Mouse (Mus musculus) olfactory bulb, adult 2 months (tissue): Measurements from ENCODE around the gene Olfr930. TPM values are rescaled to one million over a fixed set of nuclear protein-coding genes. Genes with fewer than 3 reads are reported as not detected.

Source experiments
- H3K27ac ChIP-seq: fragments of 200-500 bp; 2 replicates; pipeline ENCODE4 v1.5.1; 2012; ENCODE audit warnings: low read depth, low read length; ENCODE audit not compliant: insufficient read depth
- H3K4me1 ChIP-seq: fragments of 200-500 bp; 2 replicates; pipeline ENCODE4 v1.6.1; 2012; ENCODE audit warnings: low read length; ENCODE audit not compliant: control insufficient read depth, insufficient read depth
- H3K4me3 ChIP-seq: fragments of 200-500 bp; 2 replicates; pipeline ENCODE4 v1.5.1; 2012; ENCODE audit warnings: mild to moderate bottlenecking, low read depth, low read length, moderate library complexity; ENCODE audit not compliant: insufficient read depth
- CTCF ChIP-seq: fragments of 200-500 bp; IDR thresholded peaks from 2 replicates; pipeline ENCODE4 v1.5.1; 2012; ENCODE audit warnings: low read depth, mild to moderate bottlenecking, low read length, moderate library complexity; ENCODE audit not compliant: insufficient read depth
- POLR2A ChIP-seq: fragments of 200-500 bp; IDR thresholded peaks from 2 replicates; pipeline ENCODE4 v1.6.1; 2012; ENCODE audit warnings: mild to moderate bottlenecking, low read depth, low read length, moderate library complexity; ENCODE audit not compliant: insufficient read depth
- WGBS: fragments of 180-500 bp; shearing (Covaris S2); methylation state at CpG from one replicate; pipeline ENCODE4 v1.1.7; 2018; 5-methylcytosine and 5-hydroxymethylcytosine counted together
- polyA plus RNA-seq: library from polyadenylated mRNA; stranded (reverse); fragments of >200 nt; gene quantifications from 2 replicates; pipeline ENCODE4 v1.2.4, GENCODE M21; 2012; ENCODE audit warnings: low replicate concordance; ENCODE audit not compliant: missing spikeins, insufficient read depth, insufficient read length

The Olfr930 gene
- not detected in 2 replicates for polyA plus RNA-seq

GRCm38 (mm10) chr9:38929509-38929908, at the start of gene Olfr930:
Gene Olfr930 (plus strand): TSS chr9:38929809.
- H3K27ac ChIP-seq, result no peak within 1 kb of the TSS
- no peak for TF ChIP-seq CTCF
- TF ChIP-seq POLR2A, result no peak
- no peaks in the 10 kb centered on the region for H3K4me1 ChIP-seq
- no peak within 1 kb of the TSS for H3K4me3 ChIP-seq

- TF ChIP-seq POLR2A (no peak), CTCF (no peak)
- Histone ChIP-seq H3K4me1 (no peaks in the 10 kb centered on the region), H3K27ac (no peak overlapping the region), H3K4me3 (no peak overlapping the region)
- 80% methylated on average over 7 of the region's 7 CpGs for WGBS
Measured at GRCm38 (mm10) chr9:38953401-38954123, 24.0 kb downstream of the Olfr930 start.

GRCm38 (mm10) chr9:38954124-38954416, 24.5 kb downstream of the Olfr930 start:
- Histone ChIP-seq H3K4me3 (no peak overlapping the region), H3K27ac (no peak overlapping the region), H3K4me1 (no peaks in the 10 kb centered on the region)
- WGBS, result 80% methylated on average over 4 of the region's 4 CpGs
- no peak for TF ChIP-seq CTCF
- TF ChIP-seq POLR2A, result no peak

GRCm38 (mm10) chr9:38972013-38972412, 42.4 kb downstream of the Olfr930 start, which contains the start of gene Olfr933:
Gene Olfr933 (plus strand): TSS chr9:38972313.
- H3K27ac ChIP-seq, result no peak within 1 kb of the TSS
- WGBS, result 75% methylated on average over 4 of the region's 4 CpGs
- TF ChIP-seq POLR2A (no peak), CTCF (no peak)
- H3K4me1 ChIP-seq, result no peaks in the 10 kb centered on the region
- no peak within 1 kb of the TSS for H3K4me3 ChIP-seq

Other genes with a start within 250 kb of the Olfr930 start
- gene Olfr919, start 226.1 kb upstream of the Olfr930 start, polyA plus RNA-seq, result not detected in 2 replicates
- gene Vwa5a, start 211.5 kb upstream of the Olfr930 start, polyA plus RNA-seq, result not detected in 2 replicates
- gene Olfr920, start 177.5 kb upstream of the Olfr930 start, polyA plus RNA-seq, result not detected in 2 replicates
- not detected in 2 replicates for gene Olfr921, start 156.7 kb upstream of the Olfr930 start, polyA plus RNA-seq
- gene Olfr922, start 115.2 kb upstream of the Olfr930 start, polyA plus RNA-seq, result not detected in 2 replicates
- gene Olfr923, start 103.3 kb upstream of the Olfr930 start, polyA plus RNA-seq, result not detected in 2 replicates
- not detected in 2 replicates for gene Olfr924, start 85.4 kb upstream of the Olfr930 start, polyA plus RNA-seq
- not detected in 2 replicates for gene Olfr26, start 74.7 kb upstream of the Olfr930 start, polyA plus RNA-seq
- not detected in 2 replicates for gene Olfr926, start 52.7 kb upstream of the Olfr930 start, polyA plus RNA-seq
- not detected in 2 replicates for gene Olfr933, start 42.5 kb downstream of the Olfr930 start, polyA plus RNA-seq
- gene Olfr934, start 58.5 kb downstream of the Olfr930 start, polyA plus RNA-seq, result not detected in 2 replicates
- gene Olfr935, start 69.9 kb downstream of the Olfr930 start, polyA plus RNA-seq, result not detected in 2 replicates
- gene Olfr146, start 93.6 kb downstream of the Olfr930 start, polyA plus RNA-seq, result not detected in 2 replicates
- gene Olfr937, start 135.1 kb downstream of the Olfr930 start, polyA plus RNA-seq, result not detected in 2 replicates
- not detected in 2 replicates for gene Olfr938, start 149.1 kb downstream of the Olfr930 start, polyA plus RNA-seq
- gene Olfr27, start 198.3 kb downstream of the Olfr930 start, polyA plus RNA-seq, result not detected in 2 replicates
- not detected in 2 replicates for gene Olfr943, start 236.5 kb downstream of the Olfr930 start, polyA plus RNA-seq